Mouse (Mus musculus) hematopoietic stem cell, adult 5-6 weeks (primary cell): Measurements from ENCODE around the gene Krba1. TPM values are rescaled to one million over a fixed set of nuclear protein-coding genes. Genes with fewer than 3 reads are reported as not detected.

Source experiments
- ATAC-seq, 2 experiments: fragments of 125-278 bp in 1 of 2; replicated peaks in 1 of 2; 2 replicates each; pipeline ENCODE4 v1.8.0; 2016 to 2017; ENCODE audit warnings: inconsistent platforms in 2 of 2, mild to moderate bottlenecking in 2 of 2, moderate number of reproducible peaks in 2 of 2, low read depth in 1 of 2, moderate TSS enrichment in 1 of 2; ENCODE audit not compliant: low FRiP score in 2 of 2, poor library complexity in 2 of 2, severe bottlenecking in 2 of 2, insufficient read depth in 1 of 2, low TSS enrichment in 1 of 2
- total RNA-seq: library from RNA; stranded (forward); fragments of 172-1452, 232-1000 nt; gene quantifications from 2 replicates; pipeline ENCODE4 v1.2.3, GENCODE M21; 2017

Gene Krba1
- total RNA-seq = 12.4 and 16.3 TPM in 2 replicates

DNA sequence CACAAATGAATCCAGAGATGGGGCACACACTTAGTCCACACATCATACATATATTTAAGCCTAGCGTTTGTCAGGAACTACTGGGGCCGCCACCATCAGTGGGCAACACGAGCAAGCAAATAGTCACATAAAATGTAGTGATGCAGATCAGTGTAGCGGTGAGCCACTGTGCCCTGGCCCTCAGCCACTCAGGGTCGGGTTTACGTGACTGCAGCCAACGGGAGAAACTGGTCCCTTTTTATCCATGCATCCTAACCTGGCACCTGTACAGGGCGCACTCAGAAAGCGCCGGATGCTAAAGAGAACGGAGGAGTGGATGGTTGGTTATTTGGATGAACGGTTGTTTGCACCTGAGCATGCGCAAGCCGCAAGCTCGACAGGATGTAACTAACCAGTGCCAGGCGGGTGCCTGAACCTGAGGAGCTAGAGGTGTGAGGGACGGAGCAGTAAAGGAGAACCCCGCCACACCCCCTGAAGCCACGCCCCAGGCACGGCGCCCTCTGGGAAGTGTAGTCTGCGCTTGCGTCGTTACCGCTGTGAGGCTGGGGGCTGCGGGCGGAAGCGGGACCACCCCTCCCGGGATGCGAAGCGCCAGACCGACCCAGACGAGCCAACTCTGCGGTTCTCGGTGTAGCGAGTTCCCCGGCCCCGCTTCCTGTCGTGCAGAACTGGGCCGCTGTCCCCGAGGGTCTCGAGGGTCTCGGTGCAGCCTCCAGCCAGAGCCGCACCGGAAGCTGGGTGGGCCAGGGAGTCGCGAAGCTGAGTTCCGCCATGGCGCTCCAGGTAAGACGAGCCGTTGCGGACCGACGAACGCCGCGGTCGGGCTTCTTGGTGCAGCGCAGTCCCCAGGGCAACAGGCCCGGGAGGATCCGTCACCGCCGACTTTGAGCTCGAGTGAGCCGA, at the start of gene Krba1:
Gene Krba1 (plus strand): TSS at position 482 of the 903 bp plus-strand sequence.
- ATAC-seq = peak; percentile 87

DNA sequence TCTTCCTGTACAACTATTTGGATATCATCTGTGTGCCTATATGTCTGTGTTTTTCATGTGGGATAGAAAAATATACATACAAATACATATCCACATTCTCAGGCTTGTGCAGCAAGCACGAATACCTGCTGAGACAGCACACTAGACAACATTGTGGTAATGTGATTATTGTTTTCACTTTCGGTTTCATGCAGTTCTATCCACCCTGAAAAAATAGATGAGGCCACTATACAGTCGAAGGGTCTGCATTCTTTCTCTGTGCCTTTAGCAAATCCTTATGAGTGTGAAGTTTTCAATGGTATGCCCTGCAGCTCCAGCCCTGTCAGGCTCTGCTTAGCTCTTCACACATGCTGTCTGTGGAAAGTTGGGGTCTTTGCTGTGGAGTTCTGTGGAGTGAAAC, 36.5 kb upstream of the Krba1 start:
- peak; percentile 27 to 51; a peak in 1 of 4 replicates for ATAC-seq

DNA sequence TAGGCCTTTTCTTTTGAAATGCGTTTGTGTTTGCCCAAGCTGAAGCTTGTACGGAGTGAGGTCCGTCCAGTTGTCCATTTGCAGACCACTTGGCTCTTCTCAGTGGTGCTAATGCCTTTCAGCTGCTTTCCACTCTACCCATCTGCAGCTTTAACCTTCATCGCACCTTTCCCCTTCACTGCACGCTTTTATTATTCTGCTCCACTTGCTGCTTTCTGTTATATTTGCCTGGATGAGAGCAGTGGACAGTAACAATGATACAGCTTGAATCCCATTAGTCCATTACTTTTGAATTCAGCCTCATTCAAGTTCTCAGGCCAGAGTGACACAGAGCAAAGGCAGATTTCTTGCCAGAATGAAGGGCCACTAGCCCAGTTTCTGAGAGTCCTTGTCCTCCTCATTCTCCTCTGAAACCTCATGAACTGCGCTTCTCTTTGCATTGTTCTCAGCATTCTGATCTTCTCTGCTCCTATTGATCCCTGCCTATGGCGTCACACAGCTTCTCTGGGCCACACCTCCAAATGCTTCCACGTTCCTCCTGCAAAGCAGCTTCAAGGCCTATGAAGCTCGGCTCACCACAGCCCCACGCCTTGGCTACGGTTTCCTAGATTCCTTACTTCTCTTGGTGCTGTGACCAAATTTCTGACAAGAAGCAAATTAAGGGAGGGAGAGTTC, 28.9 kb upstream of the Krba1 start:
- no peak for ATAC-seq

DNA sequence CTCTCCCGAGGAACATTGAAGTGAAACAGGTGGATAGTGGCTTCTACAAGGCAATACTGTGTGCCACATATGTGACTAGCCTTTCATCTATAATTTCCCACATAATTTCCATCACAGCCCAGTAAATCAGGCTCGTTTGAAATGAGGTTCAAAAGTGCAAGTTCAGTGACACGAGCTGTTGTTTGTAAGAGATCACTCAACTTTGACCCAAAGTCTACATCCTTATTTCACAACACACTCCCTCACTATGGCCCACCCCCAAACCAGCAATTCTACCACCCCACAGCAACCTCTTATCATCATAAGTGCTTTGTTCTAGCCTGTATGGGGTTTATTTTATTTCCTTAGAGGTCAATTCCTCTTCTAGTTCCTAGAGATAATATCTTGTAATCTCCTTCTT, 7.2 kb upstream of the Krba1 start:
- ATAC-seq = no peak

DNA sequence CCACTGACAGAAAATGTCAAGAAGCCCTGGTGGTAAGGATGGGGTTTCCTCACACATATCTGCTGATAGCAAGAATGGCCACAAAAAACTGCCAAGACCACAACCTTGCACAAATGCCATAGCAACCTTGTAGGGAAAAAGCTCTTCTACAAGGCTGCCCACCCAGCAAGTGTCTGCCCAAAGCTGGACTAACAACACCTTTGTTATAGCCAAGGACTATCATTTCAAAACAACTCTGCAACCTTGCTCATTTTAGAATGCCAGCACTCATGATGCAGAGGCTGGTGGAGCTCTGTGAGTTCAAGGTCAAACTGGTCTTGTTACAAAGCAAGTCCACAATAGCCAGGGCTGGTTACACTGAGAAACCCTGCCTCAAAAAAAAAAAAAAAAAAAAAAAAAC, 1.6 kb upstream of the Krba1 start:
- no peak for ATAC-seq

DNA sequence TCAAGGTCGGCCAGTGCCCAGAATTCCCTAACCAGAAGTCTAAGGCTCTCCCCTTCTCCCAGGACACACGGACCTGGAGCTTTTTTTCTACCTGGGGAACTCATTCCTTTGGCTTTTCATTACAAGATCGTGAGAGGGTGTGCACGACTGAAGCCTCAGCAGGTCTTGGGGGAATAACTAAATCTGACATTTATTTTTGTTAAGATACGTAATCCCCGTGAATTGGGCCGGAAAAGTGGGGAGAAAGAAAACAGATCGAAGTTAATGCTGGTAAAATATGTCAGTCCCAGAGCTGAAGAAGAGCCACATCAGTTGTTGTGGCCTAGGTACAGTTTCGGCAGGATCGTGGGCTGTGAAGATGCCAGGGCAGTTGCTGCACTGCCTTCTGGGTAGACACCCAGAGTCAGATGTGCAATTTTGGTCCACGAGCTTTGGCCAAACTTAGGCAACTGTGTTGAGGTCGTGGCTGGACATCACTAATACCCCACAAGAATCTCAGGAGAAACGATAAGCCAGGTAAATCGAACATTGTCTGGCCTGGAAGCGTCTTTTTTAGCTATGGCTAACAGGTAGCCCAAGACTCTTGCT, 716 bp downstream of the Krba1 start:
- ATAC-seq = no peak

DNA sequence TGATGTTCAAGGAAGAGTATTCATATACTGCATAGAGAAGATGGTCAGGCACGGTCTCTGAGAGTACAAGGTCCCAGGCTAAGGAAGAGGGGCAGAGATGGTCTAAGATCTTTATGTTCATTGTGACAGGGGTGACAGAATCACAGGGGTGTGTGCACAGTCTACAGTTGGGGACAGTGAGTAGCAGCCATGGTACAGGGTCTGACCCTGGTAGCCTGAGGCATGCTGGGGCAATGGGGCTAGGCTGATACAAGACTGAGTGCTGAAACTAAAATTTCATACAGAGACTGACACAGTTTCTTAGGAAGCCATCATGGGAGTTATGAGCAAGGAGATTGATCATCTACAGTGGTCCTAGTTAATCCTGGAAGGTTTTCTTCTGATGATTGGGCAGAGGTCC, 1.3 kb downstream of the Krba1 start:
- no peak for ATAC-seq

DNA sequence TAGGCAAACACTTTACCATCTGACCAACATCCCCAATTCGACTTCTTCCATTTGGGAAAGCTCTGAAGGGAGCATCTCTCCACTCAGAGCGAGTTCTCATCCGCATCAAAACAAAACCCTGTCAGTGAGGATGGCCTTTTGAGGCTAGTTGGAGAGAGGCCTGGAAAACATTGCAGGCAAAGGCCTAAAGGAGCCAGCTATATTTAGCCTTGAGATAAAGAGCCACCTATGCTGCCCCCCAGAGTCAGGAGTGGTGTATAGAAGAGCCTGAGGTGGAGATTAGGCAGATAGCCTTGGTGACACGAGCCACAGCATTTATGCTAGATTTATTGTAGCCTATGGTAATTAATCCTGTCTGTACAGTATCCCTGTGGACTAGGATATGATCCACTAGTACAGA, 1.9 kb downstream of the Krba1 start:
- peak; percentile 29 to 52; a peak in 2 of 4 replicates for ATAC-seq

DNA sequence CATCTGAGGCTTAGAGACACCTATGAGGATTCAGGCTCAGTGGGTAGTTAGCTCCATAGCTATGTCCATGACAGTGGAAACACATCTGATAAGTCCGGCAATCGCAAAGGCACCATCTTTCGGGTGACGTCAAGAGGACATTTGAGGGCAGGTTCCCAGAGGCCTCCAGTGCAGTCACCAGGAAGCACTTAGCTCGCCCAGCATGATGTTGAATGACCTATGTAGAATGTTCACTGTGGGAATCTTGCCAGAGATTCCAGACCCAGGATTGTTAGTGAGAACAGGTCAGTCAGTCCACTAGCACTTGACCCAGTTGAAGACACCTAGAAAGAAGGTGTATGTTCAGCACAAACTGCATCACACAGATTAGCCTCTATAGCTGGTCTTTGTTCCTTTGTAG, 4.5 kb downstream of the Krba1 start:
- ATAC-seq = no peak

DNA sequence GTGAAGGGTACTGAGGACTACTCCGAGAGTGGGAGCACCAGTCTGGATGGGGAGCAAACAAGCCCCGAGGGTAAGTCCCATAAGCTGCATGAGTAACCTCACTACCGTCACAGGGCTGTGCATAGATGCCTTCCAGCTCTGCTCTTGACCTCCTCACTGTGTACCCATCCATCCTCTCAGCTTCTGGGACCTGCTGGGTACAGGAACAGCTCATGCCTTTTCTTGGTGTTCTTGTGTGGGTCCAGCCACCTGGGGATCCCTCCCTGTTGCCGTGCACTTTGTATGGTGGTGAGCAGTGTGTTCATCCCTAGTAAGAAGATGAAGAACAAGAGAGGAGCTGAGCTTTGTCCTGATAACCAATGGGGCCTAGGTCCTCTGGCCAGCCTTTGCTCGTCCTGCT, 8.7 kb downstream of the Krba1 start:
- ATAC-seq = no peak

DNA sequence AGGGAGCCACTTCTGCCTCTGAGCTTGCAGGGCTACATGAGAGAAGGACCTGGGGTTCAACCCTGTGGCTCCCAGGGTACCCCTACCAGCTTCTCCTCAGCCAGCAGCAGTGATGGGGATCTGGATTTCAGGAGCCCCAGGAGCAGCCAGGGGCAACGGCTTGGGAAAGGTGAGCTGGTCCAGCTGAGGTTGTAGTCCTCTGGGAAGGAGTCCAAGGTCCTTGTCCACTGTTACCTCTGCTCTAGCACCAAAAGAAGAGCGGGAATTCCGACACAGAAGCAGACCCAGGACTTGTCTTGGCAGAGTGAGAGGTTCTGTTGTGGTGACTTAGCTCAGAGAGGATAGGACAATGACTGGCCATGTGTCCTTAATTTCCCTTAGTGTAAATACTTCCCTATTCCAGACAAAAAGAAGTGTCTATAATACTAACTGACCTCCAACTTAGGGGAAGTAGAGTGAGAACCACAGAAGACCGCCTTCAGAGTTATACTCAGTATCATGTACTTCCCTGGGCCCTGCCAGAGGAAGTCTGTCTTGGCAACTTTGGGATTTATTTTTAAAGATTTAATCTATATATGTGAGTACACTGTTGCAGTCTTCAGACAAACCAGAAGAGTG, 14.4 kb downstream of the Krba1 start:
- ATAC-seq = no peak

DNA sequence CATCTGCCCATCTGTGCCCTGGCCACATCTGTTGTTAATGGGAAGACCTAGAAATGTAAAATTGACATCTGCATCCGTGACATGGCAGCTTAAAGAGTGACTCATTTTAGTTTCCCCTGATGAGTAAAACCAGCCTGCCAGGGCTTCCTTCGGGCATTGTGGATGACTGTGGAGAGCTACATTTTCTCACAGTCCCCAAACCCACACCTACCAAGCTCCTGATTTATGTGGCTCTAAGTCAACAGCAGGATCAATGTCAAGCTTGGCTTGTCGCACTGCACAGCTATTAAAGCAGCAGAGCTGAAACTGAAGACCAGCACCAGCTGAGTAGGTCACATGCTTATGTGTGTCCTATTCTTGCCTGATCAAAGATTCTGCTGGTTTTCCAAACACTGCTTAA, 15.2 kb downstream of the Krba1 start:
- no peak for ATAC-seq

DNA sequence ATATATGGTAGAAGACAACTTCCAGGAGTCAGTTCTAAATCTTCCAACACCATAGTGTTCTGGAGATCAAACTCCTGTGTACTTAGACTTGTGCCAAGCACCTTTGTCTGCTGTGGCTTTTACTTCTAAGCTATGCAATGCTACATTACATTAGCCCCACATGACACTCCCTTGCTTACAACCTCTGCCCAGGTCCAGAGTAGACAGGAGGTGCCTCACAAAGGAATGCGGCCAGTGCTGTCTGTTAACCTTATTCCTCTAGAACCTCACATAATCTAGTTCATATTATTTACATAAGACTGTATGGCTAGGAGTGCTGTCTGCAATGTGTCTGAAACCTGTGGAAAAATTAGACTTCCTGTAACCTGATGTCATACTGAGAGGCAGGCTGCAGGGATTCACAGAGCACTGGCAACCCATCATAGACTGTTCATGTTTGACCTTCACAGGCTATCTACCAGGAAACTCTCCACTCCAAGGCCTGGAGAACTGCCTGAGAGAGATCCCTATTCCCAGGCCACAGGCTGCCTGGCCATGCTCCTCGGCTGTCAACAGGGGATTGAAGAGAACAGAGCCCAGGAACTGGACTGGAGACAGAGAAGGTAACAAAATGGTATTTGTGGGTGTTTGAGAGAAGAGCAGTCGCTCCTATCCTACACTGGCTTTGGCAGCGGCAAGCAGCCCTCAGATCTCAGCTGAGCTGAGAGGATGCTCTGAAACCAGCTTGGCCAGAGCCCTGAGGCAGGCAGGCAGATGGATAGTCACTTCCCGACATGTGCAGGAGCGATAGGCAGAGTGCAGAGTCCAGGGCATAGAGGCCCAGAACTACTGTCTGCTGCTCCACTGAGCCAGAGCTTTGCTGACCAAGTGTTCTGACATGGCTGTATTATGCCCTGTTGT, 16.1 kb downstream of the Krba1 start:
- ATAC-seq = no peak

DNA sequence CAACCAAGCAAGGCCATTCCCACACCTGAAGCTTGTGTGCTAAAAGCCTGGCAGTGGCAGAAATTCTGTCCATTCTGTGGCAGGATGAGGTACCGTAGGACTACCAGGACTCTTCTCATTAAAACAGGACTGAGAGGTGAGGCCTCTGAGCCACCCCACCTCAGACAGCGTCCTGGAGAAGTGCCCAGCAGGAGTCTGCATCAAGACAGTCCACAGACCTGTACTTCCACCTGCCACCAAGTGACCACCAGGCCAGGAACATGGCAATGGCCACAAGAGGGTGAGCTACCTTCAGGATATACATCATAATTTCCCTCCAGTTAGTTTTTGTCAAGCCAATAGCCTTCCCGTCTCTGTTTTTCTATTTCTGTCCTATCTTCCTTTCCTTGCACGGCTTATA, 16.8 kb downstream of the Krba1 start:
- ATAC-seq = no peak

DNA sequence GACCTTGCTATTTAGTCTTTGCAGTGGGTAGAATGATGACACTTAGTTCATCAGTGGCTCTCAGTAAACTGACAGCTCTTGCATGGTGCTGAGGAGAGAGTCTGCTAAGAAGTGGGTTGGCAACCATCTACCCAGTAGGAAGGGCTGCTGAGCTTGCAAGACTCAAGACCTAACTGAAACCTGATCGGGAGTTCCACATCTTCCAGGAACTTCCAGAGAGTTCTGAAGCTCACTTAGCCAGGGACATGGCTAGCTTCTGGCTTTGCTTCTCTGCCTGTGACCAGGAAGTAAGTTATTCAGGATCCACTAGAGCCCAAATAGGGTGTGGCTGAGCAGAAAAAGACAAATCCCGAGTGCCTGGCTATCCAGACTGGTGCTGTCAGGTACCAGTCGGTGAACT, 17.3 kb downstream of the Krba1 start:
- ATAC-seq = no peak

DNA sequence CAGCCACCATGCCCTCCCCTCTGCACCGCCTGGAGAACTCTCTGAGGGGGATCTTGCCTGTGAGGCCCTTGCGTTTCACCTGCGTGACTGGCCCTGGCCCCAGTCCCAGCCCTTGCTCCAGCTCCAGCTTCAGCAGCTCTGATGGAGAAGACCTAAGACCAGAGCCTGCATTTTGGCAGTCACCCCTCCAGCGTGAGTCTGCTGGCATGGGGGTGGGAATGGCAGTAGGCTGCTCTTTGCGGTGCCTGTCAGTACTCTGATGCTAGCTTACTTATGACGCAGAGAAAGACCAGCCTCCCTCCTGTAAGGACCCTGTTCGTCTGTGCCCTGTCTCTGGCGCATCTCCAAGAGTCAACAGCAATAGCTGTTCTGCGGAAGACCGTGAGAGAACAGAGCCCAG, 17.7 kb downstream of the Krba1 start:
- no peak for ATAC-seq

DNA sequence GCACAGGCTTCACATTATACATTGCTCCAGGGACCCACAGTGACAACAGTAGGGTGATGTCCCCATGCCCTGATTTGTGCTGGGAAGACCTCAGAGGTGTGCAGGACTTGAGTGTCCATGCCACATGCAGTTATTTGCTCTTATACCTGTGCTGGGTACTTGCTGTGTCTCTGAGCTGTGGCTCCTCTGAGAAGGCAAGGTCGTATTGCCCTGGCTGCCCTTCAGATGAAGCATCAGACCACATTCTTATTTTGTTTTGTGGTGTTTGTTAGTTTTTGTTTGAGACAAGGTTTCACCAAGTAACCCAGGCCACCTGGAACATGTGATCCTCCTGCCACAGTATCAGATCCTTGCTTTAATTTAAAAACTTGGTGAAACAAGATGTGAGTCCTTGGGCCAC, 19.5 kb downstream of the Krba1 start:
- no peak for ATAC-seq
